Comparison of ENCODE assay signal across 9 mouse cellular contexts in the genomic region with DNA sequence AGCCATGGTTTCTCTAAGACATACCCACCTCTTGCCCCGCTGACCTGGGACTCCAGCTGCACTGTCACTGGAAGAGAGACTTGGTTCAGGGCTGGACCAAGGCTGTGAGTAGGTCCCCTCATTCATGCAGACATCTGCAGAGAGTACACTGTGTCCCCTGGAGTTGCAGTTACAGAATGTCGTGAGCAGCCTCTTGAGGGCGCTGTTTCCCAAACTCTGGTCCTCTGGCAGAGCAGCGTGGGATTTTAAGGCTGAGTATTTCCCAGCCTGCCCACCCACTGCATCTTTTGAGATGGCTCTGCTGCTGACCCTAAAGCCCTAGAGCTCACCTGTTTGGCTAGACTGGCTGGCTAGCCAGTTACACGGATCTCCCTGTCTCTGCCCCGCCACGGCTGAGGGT. TPM values are rescaled to one million over a fixed set of nuclear protein-coding genes. Genes with fewer than 3 reads are reported as not detected.
DNase-seq lines count a peak whose midpoint lies in the region; ATAC-seq and TF ChIP-seq lines count a peak whose summit lies in the region.
"Had no signal": no experiment of that assay in that cellular context is flagged by ENCODE, and none has a peak within 500 bp of the region (broad histone marks: within the 10 kb centered on the region; RNA-seq: fewer than 3 reads in every experiment).

No protein-coding gene starts in this region.

- H3K4me3 ChIP-seq in lung, adult 2 months (replicated peaks; ENCODE audit: extremely low read depth, low read depth, low read length), result no peak overlapping the region
- H3K4me3 ChIP-seq in liver, postnatal 0 days (ENCODE audit: low read depth, low read length), result no peak overlapping the region
- no peak overlapping the region for H3K4me3 ChIP-seq in thymus, adult 2 months (ENCODE audit: control insufficient read depth, insufficient read depth, low read length)
- H3K4me3 ChIP-seq in neural tube, embryonic 15.5 days (replicated peaks), result no peak overlapping the region

- ATAC-seq in liver, postnatal 0 days, result no peak
- ATAC-seq in neural tube, embryonic 15.5 days (ENCODE audit: low FRiP score), result no peak

- no peaks in the 10 kb centered on the region for H3K9me3 ChIP-seq in liver, postnatal 0 days (ENCODE audit: low read length)
- no peaks in the 10 kb centered on the region for H3K9me3 ChIP-seq in neural tube, embryonic 15.5 days (replicated peaks)

- no peak overlapping the region for H3K27ac ChIP-seq in liver, postnatal 0 days (ENCODE audit: low read depth)
- H3K27ac ChIP-seq in thymus, adult 2 months (ENCODE audit: control insufficient read depth, insufficient read depth, low read length), result no peak overlapping the region
- H3K27ac ChIP-seq in neural tube, embryonic 15.5 days (replicated peaks), result no peak overlapping the region

- no peak overlapping the region for H3K4me2 ChIP-seq in liver, postnatal 0 days (ENCODE audit: low read depth, low read length)
- no peak overlapping the region for H3K4me2 ChIP-seq in neural tube, embryonic 15.5 days

- 52% methylated on average over 7 of the region's 7 CpGs for WGBS in lung, adult 2 months
- WGBS in liver, postnatal 0 days (ENCODE audit: insufficient replicate concordance), result 47% methylated on average over 7 of the region's 7 CpGs
- 58% methylated on average over 7 of the region's 7 CpGs for WGBS in thymus, adult 2 months
- 59% methylated on average over 7 of the region's 7 CpGs for WGBS in neural tube, embryonic 15.5 days

- H3K36me3 ChIP-seq in liver, postnatal 0 days (replicated peaks; ENCODE audit: insufficient read depth, low read length), result no peaks in the 10 kb centered on the region
- H3K36me3 ChIP-seq in thymus, adult 2 months (ENCODE audit: control insufficient read depth, insufficient read depth, low read length), result no peaks in the 10 kb centered on the region
- no peaks in the 10 kb centered on the region for H3K36me3 ChIP-seq in neural tube, embryonic 15.5 days

- peaks cover under 1% of the 10 kb centered on the region; the same call in 1 of the 2 replicates for H3K27me3 ChIP-seq in liver, postnatal 0 days (ENCODE audit: insufficient read depth, low read length)
- H3K27me3 ChIP-seq in thymus, adult 2 months (ENCODE audit: control insufficient read depth, insufficient read depth, low read length), result no peaks in the 10 kb centered on the region
- no peaks in the 10 kb centered on the region for H3K27me3 ChIP-seq in neural tube, embryonic 15.5 days (replicated peaks)

- TF ChIP-seq POLR2A in lung, adult 2 months (IDR thresholded peaks at IDR 0.05; ENCODE audit: borderline replicate concordance, extremely low read depth, low read depth, low read length), result no peak
- TF ChIP-seq POLR2A in thymus, adult 2 months (IDR thresholded peaks at IDR 0.05; ENCODE audit: control insufficient read depth, extremely low read depth, insufficient read depth, low read length, poor library complexity), result 0 out of 2 replicates have a peak, but pooled peaks have one; percentile 11

- no peaks in the 10 kb centered on the region for H3K4me1 ChIP-seq in lung, adult 2 months (ENCODE audit: control insufficient read depth, insufficient read depth, low read length)
- H3K4me1 ChIP-seq in liver, postnatal 0 days (ENCODE audit: insufficient read depth), result 0 out of 2 replicates have a peak, but pooled peaks cover 4% of the 10 kb centered on the region
- peaks cover 44% of the 10 kb centered on the region for H3K4me1 ChIP-seq in thymus, adult 2 months (replicated peaks; ENCODE audit: control insufficient read depth, insufficient read depth, low read length)
- no peaks in the 10 kb centered on the region for H3K4me1 ChIP-seq in neural tube, embryonic 15.5 days

- peak; percentile 54 for DNase-seq in adrenal gland, postnatal 10 days
- no peak for DNase-seq in adrenal gland, adult 18-20 months (ENCODE audit: low spot score in 2 of 2)
- no peak for DNase-seq in lung, adult 2 months
- no peak for DNase-seq in lung, postnatal 14 days
- DNase-seq in liver, postnatal 0 days, result peak; percentile 57
- peak; percentile 58 for DNase-seq in thymus, adult 2 months
- no peak for DNase-seq in cerebellum, adult 11-12 months

- H3K9ac ChIP-seq in liver, postnatal 0 days (replicated peaks), result no peak overlapping the region
- no peak overlapping the region for H3K9ac ChIP-seq in neural tube, embryonic 15.5 days (replicated peaks)

- TF ChIP-seq EP300 in liver, postnatal 0 days (IDR thresholded peaks at IDR 0.05; ENCODE audit: low read depth), result no peak

- TF ChIP-seq CTCF in lung, adult 2 months (IDR thresholded peaks at IDR 0.05; ENCODE audit: insufficient read depth, low read length), result peak; percentile 35
- TF ChIP-seq CTCF in liver, postnatal 0 days (IDR thresholded peaks at IDR 0.05; ENCODE audit: low read depth), result peak; percentile 60
- TF ChIP-seq CTCF in thymus, adult 2 months (IDR thresholded peaks at IDR 0.05; ENCODE audit: borderline replicate concordance, control insufficient read depth, extremely low read depth, insufficient read depth, low read length, poor library complexity), result no peak

RNA-seq across cellular contexts. Expression of a gene that starts 1.2 kb away (rescaled TPM):
- total RNA-seq in adrenal gland, postnatal 10 days (2021), result 1 to 10 TPM; 1.4 to 1.5 TPM
- under 1 TPM; 0.36 to 0.54 TPM for total RNA-seq in adrenal gland, adult 18-20 months (2021)
- 14.1 and 19.8 TPM in 2 replicates for polyA plus RNA-seq in lung, adult 2 months (2012; rRNA removed)
- 0.72 and 0.85 TPM in 2 replicates for polyA plus RNA-seq in liver, postnatal 0 days (2015; fragmentation: Nextera tagmentation; extraction: Ambion mirVana)
- polyA plus RNA-seq in thymus, adult 2 months (2012; rRNA removed), result 122 and 154 TPM in 2 replicates
- 0.19 and 2.5 TPM in 2 replicates for polyA plus RNA-seq in neural tube, embryonic 15.5 days (2015; fragmentation: Nextera tagmentation; extraction: Ambion mirVana)
- polyA plus RNA-seq: C2C12 had no signal

RNA-seq across cellular contexts. Expression of a gene that starts 28.4 kb away (rescaled TPM):
- 10 to 100 TPM in 1 of 2 experiments, 1 to 10 TPM in 1; 8.9 to 15.2 TPM for total RNA-seq in adrenal gland, postnatal 10 days (2021)
- 10 to 100 TPM; 14.7 to 21.0 TPM for total RNA-seq in adrenal gland, adult 18-20 months (2021)
- polyA plus RNA-seq in lung, adult 2 months (2012; rRNA removed), result 109 and 118 TPM in 2 replicates
- polyA plus RNA-seq in liver, postnatal 0 days (2015; fragmentation: Nextera tagmentation; extraction: Ambion mirVana), result 9.7 and 11.9 TPM in 2 replicates
- 141 and 177 TPM in 2 replicates for polyA plus RNA-seq in thymus, adult 2 months (2012; rRNA removed)
- 19.8 and 31.3 TPM in 2 replicates for polyA plus RNA-seq in neural tube, embryonic 15.5 days (2015; fragmentation: Nextera tagmentation; extraction: Ambion mirVana)

RNA-seq across cellular contexts. Expression of a gene that starts 31.5 kb away (rescaled TPM):
- total RNA-seq in adrenal gland, postnatal 10 days (2021), result 100 to 1,000 TPM; 170 to 181 TPM
- total RNA-seq in adrenal gland, adult 18-20 months (2021), result 100 to 1,000 TPM; 199 to 244 TPM
- polyA plus RNA-seq in lung, adult 2 months (2012; rRNA removed), result 101 and 140 TPM in 2 replicates
- polyA plus RNA-seq in liver, postnatal 0 days (2015; fragmentation: Nextera tagmentation; extraction: Ambion mirVana), result 29.2 and 32.5 TPM in 2 replicates
- polyA plus RNA-seq in thymus, adult 2 months (2012; rRNA removed), result 236 and 257 TPM in 2 replicates
- polyA plus RNA-seq in neural tube, embryonic 15.5 days (2015; fragmentation: Nextera tagmentation; extraction: Ambion mirVana), result 115 and 122 TPM in 2 replicates

RNA-seq across cellular contexts. Expression of a gene that starts 51.7 kb away (rescaled TPM):
- 10 to 100 TPM in 1 of 2 experiments, 1 to 10 TPM in 1; 4.2 to 15.0 TPM for total RNA-seq in adrenal gland, postnatal 10 days (2021)
- 1 to 10 TPM; 1.4 to 1.9 TPM for total RNA-seq in adrenal gland, adult 18-20 months (2021)
- polyA plus RNA-seq in lung, adult 2 months (2012; rRNA removed), result 1.0 and 1.3 TPM in 2 replicates
- 0.21 and 0.47 TPM in 2 replicates for polyA plus RNA-seq in liver, postnatal 0 days (2015; fragmentation: Nextera tagmentation; extraction: Ambion mirVana)
- polyA plus RNA-seq in thymus, adult 2 months (2012; rRNA removed), result 8.5 and 11.8 TPM in 2 replicates
- polyA plus RNA-seq in neural tube, embryonic 15.5 days (2015; fragmentation: Nextera tagmentation; extraction: Ambion mirVana), result 8.3 and 9.4 TPM in 2 replicates

RNA-seq across cellular contexts. Expression of a gene that starts 52.2 kb away (rescaled TPM):
- 1 to 10 TPM; 4.5 to 4.8 TPM for total RNA-seq in adrenal gland, postnatal 10 days (2021)
- 1 to 10 TPM; 2.0 to 3.8 TPM for total RNA-seq in adrenal gland, adult 18-20 months (2021)
- polyA plus RNA-seq in lung, adult 2 months (2012; rRNA removed), result 33.3 and 38.9 TPM in 2 replicates
- 1.9 and 2.1 TPM in 2 replicates for polyA plus RNA-seq in liver, postnatal 0 days (2015; fragmentation: Nextera tagmentation; extraction: Ambion mirVana)
- 119 and 123 TPM in 2 replicates for polyA plus RNA-seq in thymus, adult 2 months (2012; rRNA removed)
- polyA plus RNA-seq in neural tube, embryonic 15.5 days (2015; fragmentation: Nextera tagmentation; extraction: Ambion mirVana), result 0.17 and 5.5 TPM in 2 replicates
- polyA plus RNA-seq: C2C12 had no signal

Comparison
In these comparisons a context has a peak if more than half of its experiments do, and no peak if none do; other contexts are left out.
1. DNase-seq: peak in adrenal gland, postnatal 10 days (single experiment), liver, postnatal 0 days (single experiment) and thymus, adult 2 months (single experiment); none in adrenal gland, adult 18-20 months (0 of 2), lung, adult 2 months (single experiment), lung, postnatal 14 days (single experiment) and cerebellum, adult 11-12 months (single experiment).